Mouse (Mus musculus): ENCODE results near the gene Smpd1. TPM values are rescaled to one million over a fixed set of nuclear protein-coding genes. Genes with fewer than 3 reads are reported as not detected.
A peak's percentile ranks its signal among the peaks of the same experiment; 100 is the strongest.

The Smpd1 gene
- polyA plus RNA-seq, 1 experiment from 2014 or later, result 64.2 TPM

DNA sequence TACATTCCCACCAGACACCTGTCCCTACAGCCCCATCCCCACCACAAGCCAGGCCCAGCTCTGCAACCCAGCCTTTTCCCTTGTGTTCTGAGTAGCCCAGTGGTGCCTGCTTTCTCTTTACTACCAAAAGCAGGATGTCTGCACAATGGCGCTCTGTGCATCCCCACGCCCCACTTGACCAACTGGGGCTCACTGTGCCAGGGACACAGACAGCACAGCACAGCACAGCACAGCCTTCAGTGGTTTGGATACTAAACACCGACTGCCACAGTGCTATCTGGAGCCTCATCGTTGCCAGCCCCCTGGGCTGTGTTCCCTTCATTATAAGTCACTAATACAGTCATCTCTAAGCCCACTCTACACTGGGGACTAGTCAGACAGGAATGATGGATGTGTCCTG, 20.4 kb downstream of the Smpd1 start:
- ATAC-seq (ENCODE audit: insufficient number of reproducible peaks, insufficient read depth, low FRiP score, low read depth), result no peak
- Histone ChIP-seq H3K9me3 (ENCODE audit: control insufficient read depth, low read length) (no peaks in the 10 kb centered on the region), H3K4me1 (ENCODE audit: control insufficient read depth in 2 of 2, insufficient read depth in 2 of 2, low read length in 2 of 2) (peaks cover 9 to 14% of the 10 kb centered on the region in 2 experiments), H3K27me3 (ENCODE audit: control insufficient read depth, insufficient read depth, low read length) (no peaks in the 10 kb centered on the region), H3K4me2 (ENCODE audit: low read length) (no peak overlapping the region), H3K9ac (ENCODE audit: low read length) (no peak overlapping the region), H3K27ac (replicated peaks in 1 of 2; ENCODE audit: control insufficient read depth in 1 of 2, insufficient read depth in 1 of 2, low read depth in 2 of 2, low read length in 2 of 2) (no peak overlapping the region), H3K36me3 (ENCODE audit: control insufficient read depth, insufficient read depth, low read length) (peaks cover 24% of the 10 kb centered on the region; the same call in 1 of the 2 replicates), H3K4me3 (ENCODE audit: control insufficient read depth in 1 of 2, insufficient read depth in 1 of 2, low read depth in 1 of 2, low read length in 2 of 2) (no peak overlapping the region)
- 82% methylated on average over 4 of the region's 4 CpGs for WGBS

DNA sequence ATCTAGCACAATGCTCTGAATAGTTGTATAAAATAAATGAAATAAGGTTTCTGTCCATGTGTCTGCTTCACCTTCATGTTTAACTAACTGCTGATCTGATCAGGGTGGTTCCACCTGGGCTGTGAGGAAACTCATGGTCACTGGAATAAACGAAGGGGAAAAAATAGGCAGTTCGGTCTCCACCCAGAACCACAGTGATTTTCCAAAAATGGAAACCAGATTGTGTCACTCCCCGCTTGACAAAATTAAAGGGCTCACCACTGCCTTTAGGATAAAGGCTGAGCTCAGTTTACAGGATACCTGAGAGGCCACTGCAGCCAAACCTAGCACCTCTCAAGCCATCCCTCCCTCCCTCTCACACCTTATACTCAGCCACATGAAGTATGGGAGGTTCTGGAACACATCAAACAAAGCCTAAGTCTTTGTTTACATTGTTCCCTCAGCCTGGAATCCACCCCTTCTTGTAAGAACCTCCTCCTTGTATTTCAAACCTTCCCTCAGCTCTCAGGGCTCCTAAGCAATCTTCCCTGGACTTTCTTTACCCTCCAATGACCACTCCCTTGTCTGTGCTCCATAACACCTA, 22.1 kb downstream of the Smpd1 start:
- Histone ChIP-seq H3K9me3 (ENCODE audit: control insufficient read depth, low read length) (no peaks in the 10 kb centered on the region), H3K4me2 (ENCODE audit: low read length) (no peak overlapping the region), H3K36me3 (ENCODE audit: control insufficient read depth, insufficient read depth, low read length) (peaks cover 24% of the 10 kb centered on the region; the same call in 1 of the 2 replicates), H3K9ac (ENCODE audit: low read length) (no peak overlapping the region), H3K4me1 (ENCODE audit: control insufficient read depth in 2 of 2, insufficient read depth in 2 of 2, low read length in 2 of 2) (peaks cover 0 to 7% of the 10 kb centered on the region in 2 experiments; a peak in 2 of 4 replicates), H3K27me3 (ENCODE audit: control insufficient read depth, insufficient read depth, low read length) (no peaks in the 10 kb centered on the region), H3K27ac (replicated peaks in 1 of 2; ENCODE audit: control insufficient read depth in 1 of 2, insufficient read depth in 1 of 2, low read depth in 2 of 2, low read length in 2 of 2) (no peak overlapping the region), H3K4me3 (ENCODE audit: control insufficient read depth in 1 of 2, insufficient read depth in 1 of 2, low read depth in 1 of 2, low read length in 2 of 2) (no peak overlapping the region)
- ATAC-seq (ENCODE audit: insufficient number of reproducible peaks, insufficient read depth, low FRiP score, low read depth), result no peak
- 47% methylated on average over 3 of the region's 3 CpGs for WGBS

DNA sequence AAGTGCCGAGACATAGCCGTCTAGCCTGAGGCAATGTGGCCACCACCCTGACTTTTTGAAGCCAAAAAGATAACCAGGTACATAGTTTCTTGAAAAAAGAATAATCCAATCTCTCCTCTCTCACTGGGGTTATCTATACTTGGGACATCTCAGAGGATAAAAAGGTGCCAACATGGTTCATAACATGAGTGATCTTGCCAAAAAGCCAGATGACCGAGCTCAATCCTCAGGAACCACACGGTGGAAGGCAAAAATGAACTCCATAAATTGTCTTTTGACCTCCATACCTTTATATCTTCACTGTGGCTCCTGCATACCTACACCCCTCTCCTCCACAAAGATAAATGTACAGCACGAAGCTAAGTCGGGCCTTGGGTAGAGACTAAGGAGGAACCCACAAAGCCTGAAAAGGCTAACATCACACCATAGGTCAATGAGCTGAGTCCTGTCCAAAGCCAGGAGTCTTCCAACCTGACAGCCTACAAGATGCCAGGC, 23.3 kb downstream of the Smpd1 start:
- Histone ChIP-seq H3K4me1 (ENCODE audit: control insufficient read depth in 2 of 2, insufficient read depth in 2 of 2, low read length in 2 of 2) (peaks cover 0 to 13% of the 10 kb centered on the region in 2 experiments; a peak in 2 of 4 replicates), H3K27ac (replicated peaks in 1 of 2; ENCODE audit: control insufficient read depth in 1 of 2, insufficient read depth in 1 of 2, low read depth in 2 of 2, low read length in 2 of 2) (no peak overlapping the region), H3K27me3 (ENCODE audit: control insufficient read depth, insufficient read depth, low read length) (no peaks in the 10 kb centered on the region), H3K36me3 (ENCODE audit: control insufficient read depth, insufficient read depth, low read length) (peaks cover 22% of the 10 kb centered on the region; the same call in 1 of the 2 replicates), H3K9me3 (ENCODE audit: control insufficient read depth, low read length) (no peaks in the 10 kb centered on the region), H3K4me2 (ENCODE audit: low read length) (no peak overlapping the region), H3K4me3 (ENCODE audit: control insufficient read depth in 1 of 2, insufficient read depth in 1 of 2, low read depth in 1 of 2, low read length in 2 of 2) (no peak overlapping the region), H3K9ac (ENCODE audit: low read length) (no peak overlapping the region)
- 83% methylated on average over 6 of the region's 6 CpGs for WGBS
- no peak for ATAC-seq (ENCODE audit: insufficient number of reproducible peaks, insufficient read depth, low FRiP score, low read depth)

DNA sequence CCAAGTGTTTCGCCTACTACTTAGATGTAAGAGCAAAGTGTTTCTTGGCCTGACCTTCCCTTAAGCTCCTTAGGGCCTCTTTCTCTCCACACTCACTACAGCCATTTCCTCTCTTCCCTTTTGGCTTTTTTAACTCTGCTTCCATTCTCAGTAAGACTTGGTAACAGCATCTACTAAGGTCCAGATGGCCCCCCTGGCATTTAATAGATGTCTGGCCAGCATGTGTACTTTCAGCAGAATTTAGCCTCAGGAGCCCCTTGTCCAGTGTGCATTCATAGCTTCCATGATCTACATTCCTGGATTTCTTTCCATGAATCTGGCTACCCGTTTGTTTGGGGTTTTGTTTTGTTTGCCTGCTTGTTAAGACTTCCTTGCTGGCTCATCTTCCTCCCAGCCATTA, 24.3 kb downstream of the Smpd1 start:
- Histone ChIP-seq H3K36me3 (ENCODE audit: control insufficient read depth, insufficient read depth, low read length) (peaks cover 11% of the 10 kb centered on the region; the same call in 1 of the 2 replicates), H3K4me1 (ENCODE audit: control insufficient read depth in 2 of 2, insufficient read depth in 2 of 2, low read length in 2 of 2) (peaks cover 0 to 13% of the 10 kb centered on the region in 2 experiments; a peak in 2 of 4 replicates), H3K9me3 (ENCODE audit: control insufficient read depth, low read length) (no peaks in the 10 kb centered on the region), H3K4me2 (ENCODE audit: low read length) (no peak overlapping the region), H3K4me3 (ENCODE audit: control insufficient read depth in 1 of 2, insufficient read depth in 1 of 2, low read depth in 1 of 2, low read length in 2 of 2) (no peak overlapping the region), H3K9ac (ENCODE audit: low read length) (no peak overlapping the region), H3K27ac (replicated peaks in 1 of 2; ENCODE audit: control insufficient read depth in 1 of 2, insufficient read depth in 1 of 2, low read depth in 2 of 2, low read length in 2 of 2) (no peak overlapping the region), H3K27me3 (ENCODE audit: control insufficient read depth, insufficient read depth, low read length) (no peaks in the 10 kb centered on the region)
- 71% methylated on average over 2 of the region's 2 CpGs for WGBS
- ATAC-seq (ENCODE audit: insufficient number of reproducible peaks, insufficient read depth, low FRiP score, low read depth), result no peak

DNA sequence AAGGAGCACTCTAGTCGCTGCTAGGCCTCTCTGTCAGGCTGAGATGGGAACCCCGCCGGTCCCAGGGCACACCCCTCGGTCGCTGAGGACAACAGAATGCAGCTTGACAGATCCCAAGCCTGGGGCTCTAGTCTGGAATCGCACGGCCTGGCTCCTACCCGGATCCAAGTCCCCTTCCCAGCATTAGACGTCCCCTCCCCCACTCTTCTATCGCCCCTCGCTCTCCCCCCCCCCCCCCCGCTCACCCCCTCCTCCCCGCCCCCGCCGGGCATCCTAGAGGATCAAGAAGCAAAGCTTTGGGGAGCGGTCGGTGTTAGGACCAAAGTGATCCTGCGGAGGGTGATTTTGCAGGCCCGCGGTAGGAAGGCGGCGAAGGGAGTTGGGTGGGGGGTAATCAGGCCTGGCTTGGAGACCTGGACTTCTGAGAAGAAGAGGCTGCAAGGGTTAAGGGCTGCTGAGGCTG, 26.5 kb downstream of the Smpd1 start:
- WGBS, result under 1% methylated on average over 18 of the region's 22 CpGs
- Histone ChIP-seq H3K27me3 (ENCODE audit: control insufficient read depth, insufficient read depth, low read length) (no peaks in the 10 kb centered on the region), H3K36me3 (ENCODE audit: control insufficient read depth, insufficient read depth, low read length) (no peaks in the 10 kb centered on the region), H3K9me3 (ENCODE audit: control insufficient read depth, low read length) (no peaks in the 10 kb centered on the region), H3K27ac (replicated peaks in 1 of 2; ENCODE audit: control insufficient read depth in 1 of 2, insufficient read depth in 1 of 2, low read depth in 2 of 2, low read length in 2 of 2) (peak overlapping the region; percentile 13 to 61; a peak in 3 of 4 replicates), H3K4me3 (ENCODE audit: control insufficient read depth in 1 of 2, insufficient read depth in 1 of 2, low read depth in 1 of 2, low read length in 2 of 2) (peak overlapping the region; percentile 54 to 91), H3K4me1 (ENCODE audit: control insufficient read depth in 2 of 2, insufficient read depth in 2 of 2, low read length in 2 of 2) (peaks cover 0 to 13% of the 10 kb centered on the region in 2 experiments; a peak in 2 of 4 replicates), H3K4me2 (ENCODE audit: low read length) (peak overlapping the region; percentile 57), H3K9ac (ENCODE audit: low read length) (peak overlapping the region; percentile 58)
- 0 out of 2 replicates have a peak, but pooled peaks have one; percentile 7 for ATAC-seq (ENCODE audit: insufficient number of reproducible peaks, insufficient read depth, low FRiP score, low read depth)

DNA sequence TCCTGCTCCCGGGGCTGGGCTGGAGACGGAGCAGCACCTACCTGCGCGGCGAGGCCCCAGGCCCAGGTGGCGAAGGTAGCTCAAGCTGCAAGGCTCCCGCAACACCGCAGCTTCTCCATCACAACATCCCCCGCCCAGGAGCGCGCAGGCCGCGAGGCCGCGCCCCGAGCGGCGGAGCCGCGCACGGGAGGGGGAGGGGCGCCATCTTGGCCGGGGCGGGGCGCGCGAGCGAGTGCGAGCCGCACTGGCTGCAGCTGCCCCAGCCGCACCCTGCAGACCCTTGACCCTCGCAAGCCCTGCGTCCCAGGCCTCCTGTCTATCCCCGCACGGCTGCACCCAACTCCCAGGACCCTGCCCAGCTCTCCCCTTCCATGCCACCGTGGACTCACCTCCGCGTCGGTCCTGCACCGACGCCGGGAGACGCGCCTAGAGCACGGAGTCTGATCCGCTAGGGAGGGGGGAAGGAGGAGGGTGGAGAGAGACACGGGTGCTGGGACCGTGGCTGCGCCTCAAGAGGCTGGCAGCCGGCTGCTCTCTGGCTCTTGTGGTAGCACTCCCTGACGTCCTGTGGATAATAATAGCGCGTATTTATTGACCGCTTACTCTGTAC, 27.0 kb downstream of the Smpd1 start, which contains the start of gene Apbb1:
Gene Apbb1, minus strand, starts transcription at position 560 of the 610 bp plus-strand sequence.
- ATAC-seq (ENCODE audit: insufficient number of reproducible peaks, insufficient read depth, low FRiP score, low read depth), result peak; percentile 91
- H3K4me2 ChIP-seq (ENCODE audit: low read length), result peak within 1 kb of the TSS; percentile 57
- H3K9ac ChIP-seq (ENCODE audit: low read length), result peak within 1 kb of the TSS; percentile 58
- H3K36me3 ChIP-seq (ENCODE audit: control insufficient read depth, insufficient read depth, low read length), result no peaks in the 10 kb centered on the region
- peak within 1 kb of the TSS; percentile 54 to 91 for H3K4me3 ChIP-seq (ENCODE audit: control insufficient read depth in 1 of 2, insufficient read depth in 1 of 2, low read depth in 1 of 2, low read length in 2 of 2)
- WGBS, result under 1% methylated on average over 46 of the region's 54 CpGs
- H3K27ac ChIP-seq (replicated peaks in 1 of 2; ENCODE audit: control insufficient read depth in 1 of 2, insufficient read depth in 1 of 2, low read depth in 2 of 2, low read length in 2 of 2), result peak within 1 kb of the TSS; percentile 61 to 89
- no peaks in the 10 kb centered on the region for H3K27me3 ChIP-seq (ENCODE audit: control insufficient read depth, insufficient read depth, low read length)
- H3K9me3 ChIP-seq (ENCODE audit: control insufficient read depth, low read length), result no peaks in the 10 kb centered on the region
- peaks cover 0 to 13% of the 10 kb centered on the region in 2 experiments; a peak in 2 of 4 replicates for H3K4me1 ChIP-seq (ENCODE audit: control insufficient read depth in 2 of 2, insufficient read depth in 2 of 2, low read length in 2 of 2)

DNA sequence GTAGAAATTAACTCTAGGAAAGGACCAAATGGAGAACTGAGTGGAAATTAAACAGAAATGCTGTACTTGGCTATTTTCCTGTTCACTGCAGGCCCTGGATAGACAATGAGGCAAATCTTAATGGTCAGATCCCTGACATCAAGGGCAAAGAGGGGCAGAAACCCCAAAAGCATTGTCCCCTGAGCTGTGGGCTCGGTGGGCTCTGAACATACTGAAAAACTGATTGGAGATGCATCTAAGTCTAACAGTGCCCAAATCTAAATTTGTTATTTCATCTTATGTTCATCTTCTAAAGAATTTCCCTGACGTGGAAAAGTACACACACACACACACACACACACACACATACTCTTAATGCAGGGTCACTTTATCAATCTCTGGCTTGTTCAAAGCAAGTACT, 27.8 kb downstream of the Smpd1 start:
- Histone ChIP-seq H3K27ac (replicated peaks in 1 of 2; ENCODE audit: control insufficient read depth in 1 of 2, insufficient read depth in 1 of 2, low read depth in 2 of 2, low read length in 2 of 2) (peak overlapping the region in 1 of 2 experiments; percentile 61; a peak in 2 of 4 replicates), H3K4me2 (ENCODE audit: low read length) (peak overlapping the region; percentile 57), H3K4me1 (ENCODE audit: control insufficient read depth in 2 of 2, insufficient read depth in 2 of 2, low read length in 2 of 2) (peaks cover 0 to 13% of the 10 kb centered on the region in 2 experiments; a peak in 2 of 4 replicates), H3K36me3 (ENCODE audit: control insufficient read depth, insufficient read depth, low read length) (no peaks in the 10 kb centered on the region), H3K27me3 (ENCODE audit: control insufficient read depth, insufficient read depth, low read length) (no peaks in the 10 kb centered on the region), H3K9ac (ENCODE audit: low read length) (peak overlapping the region; percentile 58), H3K9me3 (ENCODE audit: control insufficient read depth, low read length) (no peaks in the 10 kb centered on the region), H3K4me3 (ENCODE audit: control insufficient read depth in 1 of 2, insufficient read depth in 1 of 2, low read depth in 1 of 2, low read length in 2 of 2) (peak overlapping the region in 1 of 2 experiments; percentile 54; a peak in 2 of 4 replicates)
- WGBS, result 85% methylated on average over 2 of the region's 2 CpGs
- ATAC-seq (ENCODE audit: insufficient number of reproducible peaks, insufficient read depth, low FRiP score, low read depth), result no peak
